Mouse (Mus musculus): Measurements from ENCODE around the gene Lmx1b.

Gene Lmx1b

GRCm38 (mm10) chr2:33630081-33631021 is 10.0 kb downstream of the Lmx1b start:
- no peak for DNase-seq

GRCm38 (mm10) chr2:33629641-33630040 is 10.7 kb downstream of the Lmx1b start:
- no peak for DNase-seq

GRCm38 (mm10) chr2:33628791-33629190 is 11.5 kb downstream of the Lmx1b start:
- no peak for DNase-seq

GRCm38 (mm10) chr2:33627058-33627375 is 13.3 kb downstream of the Lmx1b start:
- no peak for DNase-seq

GRCm38 (mm10) chr2:33626262-33627057 is 13.9 kb downstream of the Lmx1b start:
- no peak for DNase-seq

- DNase-seq: no peak
These were observed 22.6 kb downstream of the Lmx1b start for GRCm38 (mm10) chr2:33617670-33618069.

- DNase-seq: no peak
These were observed 23.9 kb downstream of the Lmx1b start for GRCm38 (mm10) chr2:33616411-33616843.

GRCm38 (mm10) chr2:33615843-33616344 is 24.4 kb downstream of the Lmx1b start:
- no peak for DNase-seq

- DNase-seq: no peak
These were observed 34.6 kb downstream of the Lmx1b start for GRCm38 (mm10) chr2:33605487-33606256.

GRCm38 (mm10) chr2:33604846-33605486 is 35.3 kb downstream of the Lmx1b start:
- DNase-seq: no peak

- no peak for DNase-seq
These were observed 39.8 kb downstream of the Lmx1b start for GRCm38 (mm10) chr2:33600520-33600919.

- DNase-seq: no peak
These were observed 42.9 kb downstream of the Lmx1b start for GRCm38 (mm10) chr2:33597384-33597783.

GRCm38 (mm10) chr2:33595085-33595423 is 45.3 kb downstream of the Lmx1b start:
- no peak for DNase-seq

- DNase-seq: no peak
These were observed 45.9 kb downstream of the Lmx1b start for GRCm38 (mm10) chr2:33594181-33595084.

- no peak for DNase-seq
These were observed 47.3 kb downstream of the Lmx1b start for GRCm38 (mm10) chr2:33592931-33593555.

- DNase-seq: no peak
These were observed 51.0 kb downstream of the Lmx1b start for GRCm38 (mm10) chr2:33589280-33589679.

- DNase-seq: no peak
These were observed 55.1 kb downstream of the Lmx1b start for GRCm38 (mm10) chr2:33584937-33585910.

GRCm38 (mm10) chr2:33583761-33584160 is 56.5 kb downstream of the Lmx1b start:
- DNase-seq: no peak

GRCm38 (mm10) chr2:33583317-33583716 is 57.0 kb downstream of the Lmx1b start:
- peak; percentile 26 for DNase-seq
